Mouse (Mus musculus) macrophage (primary cell): ENCODE measurements around the gene Arl15. TPM values are rescaled to one million over a fixed set of nuclear protein-coding genes. Genes with fewer than 3 reads are reported as not detected.

ENCODE experiments used
- H3K27ac ChIP-seq: fragments of 350-480 bp; formaldehyde crosslinking; 2 replicates; pipeline ENCODE4 v1.9.0; 2021
- H3K36me3 ChIP-seq: fragments of 350-480 bp; formaldehyde crosslinking; 2 replicates; pipeline ENCODE4 v1.9.0; 2021; ENCODE audit errors: inconsistent target
- H3K4me3 ChIP-seq: fragments of 350-480 bp; formaldehyde crosslinking; 2 replicates; pipeline ENCODE4 v1.9.0; 2021; ENCODE audit errors: inconsistent target
- H3K79me2 ChIP-seq: fragments of 350-480 bp; formaldehyde crosslinking; 2 replicates; pipeline ENCODE4 v1.9.0; 2021; ENCODE audit errors: inconsistent target
- WGBS: methylation state at CpG from one replicate; pipeline ENCODE4 v1.1.7; 2026; ENCODE audit warnings: inconsistent platforms; ENCODE audit not compliant: missing documents; 5-methylcytosine and 5-hydroxymethylcytosine counted together
- polyA plus RNA-seq: library from polyadenylated mRNA; stranded (reverse); fragments of 250-400 nt; gene quantifications from 3 replicates; pipeline ENCODE4 v1.2.4, GENCODE M21; 2018; ENCODE audit warnings: inconsistent platforms

Gene Arl15
- polyA plus RNA-seq, 1 experiment from 2014 or later, result 8.3 TPM

DNA sequence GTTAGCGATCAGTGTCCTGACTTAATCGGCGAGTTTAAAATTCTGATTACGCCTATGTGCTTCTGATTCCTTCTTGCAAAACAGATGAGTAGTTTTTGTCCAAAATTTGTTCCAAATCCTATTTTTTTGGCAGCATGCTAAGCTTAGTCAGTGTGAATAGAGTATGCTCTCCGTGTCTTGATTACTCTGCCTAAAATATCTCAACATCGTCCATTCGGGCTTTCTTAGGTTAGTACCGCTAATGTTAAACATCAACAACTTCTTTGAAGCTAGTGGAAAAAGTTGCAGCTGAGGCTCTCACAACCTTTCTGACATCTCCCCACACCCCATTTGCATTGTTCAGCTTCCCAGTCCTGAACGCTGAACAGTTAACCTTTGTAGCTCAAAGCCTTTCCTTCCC lies 269.8 kb downstream of the Arl15 start:
- Histone ChIP-seq H3K27ac (no peak overlapping the region), H3K4me3 (no peak overlapping the region), H3K79me2 (no peaks in the 10 kb centered on the region), H3K36me3 (no peaks in the 10 kb centered on the region)
- WGBS, result 96% methylated on average over 9 of the region's 9 CpGs

DNA sequence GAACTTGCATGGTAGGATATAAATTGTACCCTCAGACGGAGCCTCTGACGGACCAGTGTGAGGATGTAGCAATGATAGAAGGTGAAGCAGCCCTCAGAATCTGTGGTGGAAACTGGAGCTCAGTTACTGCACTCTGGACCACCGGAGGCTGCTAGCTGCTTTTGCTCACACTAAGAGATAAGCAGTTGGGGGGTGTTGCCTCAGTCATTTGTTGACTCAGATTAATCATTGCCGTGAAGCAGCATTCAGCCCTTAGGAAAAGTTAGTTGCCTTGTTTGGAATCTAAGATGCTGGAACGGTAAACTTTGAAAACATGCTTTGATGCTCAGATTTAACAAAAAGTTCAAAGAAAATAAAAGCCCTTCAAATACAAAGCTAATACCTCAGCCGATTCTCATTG lies 270.7 kb downstream of the Arl15 start:
- 97% methylated on average over 6 of the region's 6 CpGs for WGBS
- no peaks in the 10 kb centered on the region for H3K79me2 ChIP-seq
- no peak overlapping the region for H3K4me3 ChIP-seq
- H3K36me3 ChIP-seq, result no peaks in the 10 kb centered on the region
- no peak overlapping the region for H3K27ac ChIP-seq

DNA sequence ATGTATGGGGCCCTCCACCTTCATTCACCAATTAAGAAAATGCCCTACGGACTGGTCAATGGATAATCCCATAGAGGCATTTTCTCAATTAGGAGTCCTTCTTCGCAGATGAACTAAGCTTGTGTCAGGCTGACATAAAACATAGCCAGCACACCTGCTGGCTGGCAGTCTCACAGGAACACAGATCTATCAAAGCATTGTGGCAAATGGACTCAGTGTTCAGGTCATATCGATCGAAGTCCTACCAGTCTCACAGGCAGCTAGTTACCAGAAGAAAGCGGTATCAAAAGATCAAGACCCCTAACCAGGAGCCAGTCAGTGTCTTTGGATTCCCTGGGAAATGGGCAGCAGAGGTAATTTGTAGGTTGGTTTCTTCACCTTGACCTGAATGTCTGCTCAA lies 274.1 kb downstream of the Arl15 start:
- H3K27ac ChIP-seq, result no peak overlapping the region
- WGBS, result 94% methylated on average over 5 of the region's 5 CpGs
- no peaks in the 10 kb centered on the region for H3K79me2 ChIP-seq
- no peaks in the 10 kb centered on the region for H3K36me3 ChIP-seq
- no peak overlapping the region for H3K4me3 ChIP-seq

DNA sequence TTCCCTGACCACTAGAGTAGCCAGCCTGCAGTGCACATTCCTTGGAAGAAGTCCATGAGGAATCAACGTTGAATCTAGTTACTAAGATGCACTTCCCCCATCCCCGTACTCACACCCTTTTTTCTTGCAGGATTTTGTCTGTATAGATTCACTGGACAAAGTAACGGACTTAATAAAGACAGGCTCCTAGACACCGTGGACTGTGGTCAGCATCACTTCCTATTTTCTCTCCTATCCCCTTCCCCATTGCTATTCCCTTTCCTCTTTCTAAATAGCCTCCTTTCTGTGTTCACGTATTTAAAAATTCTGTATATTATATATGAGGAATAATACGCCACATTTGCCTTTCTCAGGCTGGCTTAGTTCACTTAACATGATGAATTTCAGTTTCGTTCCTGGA lies 277.1 kb downstream of the Arl15 start:
- Histone ChIP-seq H3K36me3 (no peaks in the 10 kb centered on the region), H3K4me3 (no peak overlapping the region), H3K79me2 (no peaks in the 10 kb centered on the region), H3K27ac (no peak overlapping the region)
- 40% methylated on average over 7 of the region's 7 CpGs for WGBS

DNA sequence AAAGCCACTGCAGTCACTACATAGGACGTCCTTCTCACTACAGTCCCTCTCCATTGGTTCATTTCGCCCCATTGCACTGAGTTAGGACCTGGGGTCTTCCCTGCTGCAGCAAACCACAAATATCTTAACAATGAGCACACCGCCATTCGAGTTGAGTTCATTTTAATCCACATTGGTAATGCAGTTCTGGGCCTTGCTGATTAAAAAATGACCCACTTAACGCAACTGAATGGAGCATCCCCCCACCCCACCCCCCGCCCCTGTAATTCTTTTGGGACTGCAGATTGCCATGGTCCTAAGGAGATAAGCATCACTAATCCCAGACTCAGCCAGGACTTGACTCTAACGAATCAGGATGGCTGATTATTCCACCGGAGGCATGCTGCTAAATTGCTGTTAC lies 280.2 kb downstream of the Arl15 start:
- Histone ChIP-seq H3K27ac (no peak overlapping the region), H3K79me2 (no peaks in the 10 kb centered on the region), H3K36me3 (no peaks in the 10 kb centered on the region), H3K4me3 (no peak overlapping the region)
- 90% methylated on average over 8 of the region's 8 CpGs for whole genome bisulfite sequencing

DNA sequence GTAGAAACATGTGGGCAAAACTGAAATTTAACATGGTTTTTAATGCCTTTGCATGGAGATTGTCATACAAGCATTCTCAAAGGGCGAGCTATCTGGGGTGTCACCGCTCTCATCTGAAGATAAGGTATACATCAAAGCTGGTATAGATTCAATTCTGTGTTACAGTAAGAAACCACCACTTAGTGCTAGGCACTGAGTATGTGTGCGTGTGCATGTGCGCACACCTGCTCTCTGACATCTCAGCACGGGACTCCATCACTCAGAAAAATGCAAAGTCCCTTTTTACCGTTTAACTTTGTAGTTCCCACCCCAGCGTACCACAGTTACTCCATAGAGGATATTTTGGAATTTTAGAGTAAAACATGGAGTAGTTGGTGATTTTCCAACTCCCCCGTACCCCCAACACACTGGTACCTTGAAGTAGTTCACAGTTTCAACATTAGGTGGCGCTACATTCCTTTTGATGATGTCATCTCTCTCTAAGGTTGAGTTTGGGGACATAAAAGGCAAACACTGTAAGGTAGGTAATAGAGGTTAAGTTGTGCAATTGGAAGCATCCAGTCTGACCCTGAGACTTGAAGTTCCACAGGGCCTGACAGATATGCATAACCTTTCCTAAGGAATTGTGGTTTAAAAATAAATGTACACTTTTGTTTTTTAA lies 281.5 kb downstream of the Arl15 start:
- WGBS, result 69% methylated on average over 9 of the region's 9 CpGs
- Histone ChIP-seq H3K4me3 (no peak overlapping the region), H3K27ac (no peak overlapping the region), H3K79me2 (no peaks in the 10 kb centered on the region), H3K36me3 (no peaks in the 10 kb centered on the region)

DNA sequence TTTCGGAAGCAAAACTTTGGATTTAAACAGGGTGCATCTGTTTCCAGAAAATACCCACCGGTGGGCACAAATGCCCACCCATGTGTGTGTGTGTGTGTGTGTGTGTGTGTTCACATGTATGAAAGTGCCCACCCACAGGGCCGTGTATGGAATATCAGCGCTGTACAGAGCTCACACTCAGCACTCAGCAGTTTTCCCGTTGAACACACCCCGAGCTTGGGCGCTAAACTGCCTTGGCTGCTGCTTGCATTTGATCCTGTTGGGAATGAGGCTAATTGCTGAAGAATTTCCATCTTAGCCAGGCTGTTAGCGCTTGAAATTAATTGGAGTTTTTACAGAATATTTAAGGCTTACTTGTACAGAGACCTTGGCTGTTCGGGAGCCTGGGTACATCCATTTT lies 282.9 kb downstream of the Arl15 start:
- 97% methylated on average over 8 of the region's 9 CpGs for WGBS
- Histone ChIP-seq H3K4me3 (no peak overlapping the region), H3K79me2 (no peaks in the 10 kb centered on the region), H3K36me3 (no peaks in the 10 kb centered on the region), H3K27ac (no peak overlapping the region)

DNA sequence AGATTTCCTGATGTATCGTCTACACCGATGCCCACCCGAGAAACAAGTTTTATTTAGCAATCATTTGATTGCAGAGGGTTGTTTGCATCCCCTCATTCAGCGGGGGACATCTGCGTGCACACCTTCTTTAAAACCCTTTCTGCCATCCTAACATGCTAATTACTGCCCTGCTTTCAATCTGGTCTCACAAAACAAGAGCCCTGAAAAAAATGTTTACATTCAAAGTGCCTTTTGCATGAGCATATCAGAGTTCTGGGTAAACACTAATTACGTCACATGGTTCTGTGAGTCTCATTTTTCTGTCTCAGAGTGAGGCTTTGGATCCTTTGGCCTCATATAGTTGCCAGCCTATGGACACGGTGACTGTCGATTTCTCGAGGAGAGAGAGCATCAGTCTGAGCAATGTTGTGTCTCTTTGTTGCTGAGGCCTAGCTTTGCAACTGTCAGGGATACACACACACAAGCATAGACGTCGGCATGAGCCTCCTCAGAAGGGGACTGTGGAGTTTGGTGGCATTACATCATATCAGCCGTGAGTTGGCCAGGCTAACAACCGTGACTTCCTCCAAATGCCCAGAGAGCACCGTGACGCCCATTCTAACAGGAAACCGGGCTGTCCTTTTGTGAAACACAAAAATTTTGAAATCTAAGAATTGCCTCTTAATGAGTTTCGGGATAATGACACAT lies 283.4 kb downstream of the Arl15 start:
- no peaks in the 10 kb centered on the region for H3K36me3 ChIP-seq
- H3K27ac ChIP-seq, result no peak overlapping the region
- WGBS, result 43% methylated on average over 17 of the region's 17 CpGs
- no peaks in the 10 kb centered on the region for H3K79me2 ChIP-seq
- H3K4me3 ChIP-seq, result no peak overlapping the region

DNA sequence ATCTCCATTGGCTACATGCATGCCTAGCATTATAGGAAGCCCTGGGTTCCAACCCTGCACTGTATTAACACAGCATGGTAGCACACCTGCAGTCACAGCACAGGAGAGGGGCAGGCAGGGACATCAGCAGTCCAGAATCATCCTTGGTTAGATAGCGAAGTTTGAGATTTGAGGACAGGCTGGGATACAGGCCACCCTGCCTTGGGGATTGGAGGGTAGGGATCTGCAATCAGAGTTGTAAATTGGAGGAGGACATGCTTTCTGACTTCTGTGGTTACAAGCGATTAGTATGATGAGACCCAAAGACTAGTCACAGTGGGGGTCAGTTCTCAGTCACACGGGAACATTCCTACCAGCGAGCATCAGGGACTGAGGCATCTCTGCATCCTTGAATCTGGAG lies 284.5 kb downstream of the Arl15 start:
- no peaks in the 10 kb centered on the region for H3K36me3 ChIP-seq
- no peak overlapping the region for H3K4me3 ChIP-seq
- no peaks in the 10 kb centered on the region for H3K79me2 ChIP-seq
- WGBS, result 92% methylated on average over 4 of the region's 4 CpGs
- no peak overlapping the region for H3K27ac ChIP-seq

DNA sequence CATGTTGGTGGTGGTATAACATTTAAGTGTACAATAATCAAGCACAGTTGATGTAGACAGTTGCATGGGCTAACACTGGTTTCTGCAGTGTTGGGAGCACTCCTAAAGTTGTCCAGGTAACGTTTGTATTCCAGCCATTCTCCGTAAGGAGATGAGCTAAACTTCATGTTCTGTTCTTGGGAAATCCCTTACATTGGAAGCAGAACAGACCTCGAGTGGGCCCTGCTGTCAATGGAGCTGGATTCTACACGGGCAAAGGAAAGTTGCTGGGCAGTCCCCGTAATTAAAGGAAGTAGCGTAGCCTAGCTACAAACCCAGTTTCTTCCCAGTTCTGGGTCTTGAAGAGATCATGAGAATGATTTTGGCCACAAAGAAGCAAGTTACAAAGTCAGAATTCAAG lies 285.4 kb downstream of the Arl15 start:
- Histone ChIP-seq H3K79me2 (no peaks in the 10 kb centered on the region), H3K36me3 (no peaks in the 10 kb centered on the region), H3K4me3 (no peak overlapping the region), H3K27ac (no peak overlapping the region)
- WGBS, result 86% methylated on average over 6 of the region's 6 CpGs

DNA sequence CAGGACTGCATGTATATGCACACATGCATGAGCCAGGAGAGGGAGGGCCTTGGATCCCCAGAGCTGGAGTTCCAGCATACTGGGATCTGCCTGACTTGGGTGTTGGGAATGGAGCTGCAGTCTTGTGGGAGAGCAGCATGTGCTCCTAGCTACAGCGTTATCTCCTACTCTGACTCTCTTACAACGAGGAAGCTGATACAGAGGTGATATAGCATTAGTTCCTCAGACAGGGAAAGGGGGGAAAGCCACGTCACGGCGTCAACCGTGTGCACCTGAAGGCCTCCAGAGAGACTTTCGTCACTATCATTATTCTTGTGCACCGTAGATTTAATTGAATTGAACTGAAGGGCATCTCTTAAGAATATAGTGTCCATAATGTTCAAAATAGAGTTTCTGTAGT lies 286.2 kb downstream of the Arl15 start:
- WGBS, result 95% methylated on average over 8 of the region's 8 CpGs
- H3K4me3 ChIP-seq, result no peak overlapping the region
- no peaks in the 10 kb centered on the region for H3K36me3 ChIP-seq
- no peaks in the 10 kb centered on the region for H3K79me2 ChIP-seq
- H3K27ac ChIP-seq, result no peak overlapping the region

DNA sequence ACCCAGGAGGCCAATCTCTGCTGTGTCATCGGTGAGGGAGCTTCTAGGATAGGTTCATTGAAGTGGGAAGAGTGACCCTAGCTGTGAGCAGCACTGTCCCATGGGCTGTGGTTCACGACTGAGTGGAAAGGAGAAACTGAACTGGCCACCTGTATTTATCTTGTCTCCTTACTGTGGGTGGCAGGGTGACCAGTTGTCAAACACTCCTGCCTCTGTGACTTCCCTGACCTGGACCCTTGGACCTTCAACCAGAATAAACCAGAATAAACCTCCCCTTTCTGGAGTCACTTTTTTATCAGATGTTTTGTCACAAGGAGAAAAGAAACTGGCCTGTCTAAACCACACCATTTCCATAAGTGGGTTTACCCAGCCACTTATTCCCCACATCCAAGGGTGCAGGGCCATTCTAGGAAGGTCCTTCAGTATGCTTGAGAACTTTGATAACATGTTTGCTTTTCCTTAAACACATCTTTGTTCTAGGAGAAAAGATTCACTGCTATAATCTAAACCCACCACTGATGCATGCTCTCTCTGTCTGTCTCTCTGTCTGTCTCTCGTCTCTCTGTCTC lies 289.3 kb downstream of the Arl15 start:
- 96% methylated on average over 3 of the region's 3 CpGs for WGBS
- no peak overlapping the region for H3K27ac ChIP-seq

DNA sequence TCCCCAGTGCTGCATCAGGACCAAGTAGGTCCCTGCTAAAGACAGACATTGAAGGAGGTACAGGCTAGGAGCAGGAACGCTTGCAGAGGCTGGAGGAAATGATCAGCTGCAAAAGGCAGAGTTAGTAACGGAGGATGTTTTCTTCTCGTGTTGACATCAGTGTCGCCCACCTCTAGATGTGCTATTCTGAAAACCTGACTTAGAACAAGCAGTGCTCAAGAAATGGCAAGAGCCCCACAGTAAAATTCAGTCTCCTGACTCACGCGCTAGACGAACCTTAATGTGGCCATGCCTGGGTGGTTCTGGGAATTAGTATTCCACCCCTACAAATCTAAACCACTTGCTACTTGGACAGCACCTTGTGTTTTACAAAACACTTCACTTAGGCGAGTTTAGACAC lies 291.1 kb downstream of the Arl15 start:
- Histone ChIP-seq H3K36me3 (no peaks in the 10 kb centered on the region), H3K4me3 (no peak overlapping the region), H3K27ac (no peak overlapping the region), H3K79me2 (no peaks in the 10 kb centered on the region)
- 100% methylated on average over 8 of the region's 8 CpGs for WGBS

More for the DNA sequence above, 289.3 kb downstream of the Arl15 start:
- Histone ChIP-seq H3K36me3 (no peaks in the 10 kb centered on the region), H3K4me3 (no peak overlapping the region), H3K79me2 (no peaks in the 10 kb centered on the region)

DNA sequence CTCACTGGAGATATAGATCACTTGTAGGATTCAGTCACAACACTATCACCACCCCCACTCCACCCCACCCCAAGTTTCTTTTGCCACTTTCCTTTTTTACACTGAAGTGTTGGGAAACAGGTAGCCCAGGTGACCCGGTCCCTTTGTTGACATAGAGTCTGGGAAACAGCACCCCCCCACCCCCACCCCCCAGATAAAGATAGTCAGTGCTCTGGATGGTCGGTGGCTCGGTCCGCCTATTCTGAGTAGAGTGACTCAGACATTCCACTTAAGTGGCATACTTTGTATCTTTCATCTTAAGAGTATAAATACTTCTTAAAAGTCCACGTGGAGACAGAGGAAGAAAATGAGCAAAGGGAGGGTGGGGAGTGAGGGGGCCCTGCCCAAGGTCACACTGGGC lies 292.0 kb downstream of the Arl15 start:
- no peak overlapping the region for H3K27ac ChIP-seq
- no peaks in the 10 kb centered on the region for H3K36me3 ChIP-seq
- 80% methylated on average over 5 of the region's 5 CpGs for WGBS
- H3K79me2 ChIP-seq, result no peaks in the 10 kb centered on the region
- H3K4me3 ChIP-seq, result no peak overlapping the region

DNA sequence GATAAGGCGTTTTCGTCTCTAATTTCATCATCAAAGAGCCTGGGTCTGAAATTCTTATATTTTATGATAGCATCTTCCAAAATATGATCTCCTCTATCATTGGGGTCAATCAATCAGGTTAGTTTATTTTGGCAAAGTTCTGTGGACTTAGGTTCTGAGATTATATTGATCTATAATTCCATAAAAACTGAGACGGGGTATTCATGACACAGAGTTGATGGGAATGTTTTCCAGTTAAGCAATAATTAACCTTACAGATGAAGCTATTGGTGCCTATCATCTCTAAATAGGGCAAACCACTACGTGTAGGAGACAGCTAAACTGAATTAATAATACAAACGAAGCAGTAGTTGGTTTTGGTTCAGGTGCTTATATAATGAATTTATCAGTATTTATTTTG lies 292.5 kb downstream of the Arl15 start:
- Histone ChIP-seq H3K27ac (no peak overlapping the region), H3K79me2 (no peaks in the 10 kb centered on the region), H3K36me3 (no peaks in the 10 kb centered on the region), H3K4me3 (no peak overlapping the region)
- WGBS, result 95% methylated on average over 5 of the region's 5 CpGs
